Comparison of ENCODE assay signal across 9 mouse cellular contexts in the genomic region with DNA sequence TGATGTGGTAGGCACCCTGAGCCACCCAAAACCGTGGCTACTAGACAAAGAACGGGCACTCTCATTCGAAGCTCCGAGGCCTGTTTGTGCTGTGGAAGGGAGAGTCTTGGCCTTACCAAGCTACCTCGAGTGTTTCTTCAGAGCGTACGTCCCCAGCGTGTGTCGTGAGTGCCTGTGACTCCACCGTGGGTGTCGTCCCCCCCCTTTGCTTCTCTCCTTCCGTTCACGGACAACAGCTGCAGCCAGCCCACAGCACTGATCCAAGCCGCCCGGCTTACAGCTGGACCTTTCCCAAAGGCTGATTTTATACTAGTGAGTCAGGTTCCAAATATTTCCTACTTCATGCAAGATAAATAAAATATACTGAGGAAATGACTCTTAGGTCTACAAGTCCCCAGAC.
DNase-seq lines count a peak whose midpoint lies in the region; TF ChIP-seq lines count a peak whose summit lies in the region.
"Had no signal": no experiment of that assay in that cellular context is flagged by ENCODE, and none has a peak within 500 bp of the region (broad histone marks: within the 10 kb centered on the region; RNA-seq: fewer than 3 reads in every experiment).

No protein-coding gene starts in this region.

- intact Hi-C loops in left cerebral cortex, adult 2 months (cut with DNase I): no loop called here
- intact Hi-C loops in left cerebral cortex, postnatal 4 days (cut with DNase I): no loop called here
- intact Hi-C loops in heart, postnatal 14 days (cut with DNase I): no loop called here

- TF ChIP-seq CTCF in left cerebral cortex, adult 2 months (IDR thresholded peaks at IDR 0.05): no peak

- DNase-seq in left cerebral cortex, adult 2 months (ENCODE audit: extremely low spot score in 1 of 2, low spot score in 2 of 2): peak; percentile 14 to 39
- no peak for DNase-seq in left cerebral cortex, postnatal 4 days
- peak; percentile 52 for DNase-seq in gastrocnemius, adult 18-20 months (ENCODE audit: low spot score)
- peak; percentile 44 to 57 for DNase-seq in heart, postnatal 14 days
- peak; percentile 47 to 80 for DNase-seq in lung, postnatal 4 days
- DNase-seq in embryo, embryonic 11 days: no peak
- no peak for DNase-seq in thymus, postnatal 14 days
- no peak for DNase-seq in yolk sac, embryonic 10.5 days (ENCODE audit: low spot score)

- H3K27ac ChIP-seq in left cerebral cortex, adult 2 months: no peak overlapping the region
- H3K27ac ChIP-seq: macrophage had no signal

- H3K4me3 ChIP-seq in left cerebral cortex, adult 2 months: no peak overlapping the region

Comparison
In these comparisons a context has a peak if more than half of its experiments do, and no peak if none do; other contexts are left out.
1. DNase-seq: peak in left cerebral cortex, adult 2 months (2 of 2), gastrocnemius, adult 18-20 months (single experiment), heart, postnatal 14 days (2 of 2) and lung, postnatal 4 days (2 of 2); none in left cerebral cortex, postnatal 4 days (single experiment), embryo, embryonic 11 days (single experiment), thymus, postnatal 14 days (single experiment) and yolk sac, embryonic 10.5 days (single experiment).